In genomic region chr1:117412349-117412748, GRCm38 (mm10) we compare ENCODE assay signal across 14 mouse cellular contexts.
DNase-seq lines count a peak whose midpoint lies in the region; TF ChIP-seq lines count a peak whose summit lies in the region.
"Had no signal": no experiment of that assay in that cellular context is flagged by ENCODE, and none has a peak within 500 bp of the region (broad histone marks: within the 10 kb centered on the region; RNA-seq: fewer than 3 reads in every experiment).

No protein-coding gene starts in this region.

- no peak for TF ChIP-seq POLR2A in brain, embryonic 14.5 days (IDR thresholded peaks at IDR 0.05; ENCODE audit: borderline replicate concordance, extremely low read depth, insufficient read depth, insufficient read length, poor library complexity, severe bottlenecking)

- no peaks in the 10 kb centered on the region for H3K9me3 ChIP-seq in E14TG2a.4 (ENCODE audit: low read length)
- H3K9me3 ChIP-seq: forebrain, embryonic 15.5 days; midbrain, embryonic 12.5 days; neural tube, embryonic 13.5 days had no signal

- H3K4me3 ChIP-seq in left cerebral cortex, adult 2 months: no peak overlapping the region
- no peak overlapping the region for H3K4me3 ChIP-seq in E14TG2a.4 (replicated peaks; ENCODE audit: low read length)
- H3K4me3 ChIP-seq: forebrain, embryonic 15.5 days; midbrain, embryonic 12.5 days; neural tube, embryonic 13.5 days had no signal

- no peaks in the 10 kb centered on the region for H3K4me1 ChIP-seq in E14TG2a.4 (replicated peaks; ENCODE audit: low read depth, low read length)
- H3K4me1 ChIP-seq: forebrain, embryonic 15.5 days; midbrain, embryonic 12.5 days; neural tube, embryonic 13.5 days had no signal

- intact Hi-C loops in left cerebral cortex, adult 2 months (cut with DNase I): no loop called here

- H3K27ac ChIP-seq in left cerebral cortex, adult 2 months: no peak overlapping the region
- H3K27ac ChIP-seq: forebrain, embryonic 15.5 days; midbrain, embryonic 12.5 days; neural tube, embryonic 13.5 days had no signal

- DNase-seq in embryo, embryonic 10 days (ENCODE audit: low spot score): peak; percentile 4
- no peak for DNase-seq in embryo, embryonic 9.5 days (ENCODE audit: extremely low spot score)
- no peak for DNase-seq in left cerebral cortex, adult 2 months (ENCODE audit: extremely low spot score in 1 of 2, low spot score in 2 of 2)
- DNase-seq in left cerebral cortex, adult 8-10 months (ENCODE audit: low spot score in 2 of 2): no peak
- peak; percentile 5 for DNase-seq in brain, embryonic 14.5 days (ENCODE audit: low read depth)
- no peak for DNase-seq in urinary bladder, adult 2 months (ENCODE audit: low spot score)
- DNase-seq in urinary bladder, postnatal 25 days (ENCODE audit: low spot score): no peak
- DNase-seq: gastrocnemius, postnatal 10 days; heart, postnatal 10 days; thymus, adult 18-20 months had no signal

- no peaks in the 10 kb centered on the region for H3K36me3 ChIP-seq in E14TG2a.4 (ENCODE audit: insufficient read depth, low read length)
- H3K36me3 ChIP-seq: forebrain, embryonic 15.5 days; midbrain, embryonic 12.5 days; neural tube, embryonic 13.5 days had no signal

- H3K27me3 ChIP-seq in E14TG2a.4 (ENCODE audit: insufficient read depth, low read length): no peaks in the 10 kb centered on the region
- H3K27me3 ChIP-seq: forebrain, embryonic 15.5 days; midbrain, embryonic 12.5 days; neural tube, embryonic 13.5 days had no signal

- peak; percentile 35 for TF ChIP-seq CTCF in left cerebral cortex, adult 2 months (IDR thresholded peaks at IDR 0.05)
- TF ChIP-seq CTCF in E14TG2a.4 (conservative IDR thresholded peaks at IDR 0.05; ENCODE audit: low read length): peak; percentile 35
- TF ChIP-seq CTCF in brain, embryonic 14.5 days (IDR thresholded peaks at IDR 0.05; ENCODE audit: borderline replicate concordance, extremely low read depth, insufficient read depth, insufficient read length): peak; percentile 23; the same call in 1 of the 2 replicates

Comparison
In these comparisons a context has a peak if more than half of its experiments do, and no peak if none do; other contexts are left out.
1. DNase-seq: peak in embryo, embryonic 10 days (single experiment) and brain, embryonic 14.5 days (single experiment); none in embryo, embryonic 9.5 days (single experiment), left cerebral cortex, adult 2 months (0 of 2), left cerebral cortex, adult 8-10 months (0 of 2), urinary bladder, adult 2 months (single experiment) and urinary bladder, postnatal 25 days (single experiment).
2. Peak in every context shown above with its lines, with median percentiles within 50 percentile points of each other: CTCF ChIP-seq.